ENCODE assay signal across 9 mouse cellular contexts in the genomic region with DNA sequence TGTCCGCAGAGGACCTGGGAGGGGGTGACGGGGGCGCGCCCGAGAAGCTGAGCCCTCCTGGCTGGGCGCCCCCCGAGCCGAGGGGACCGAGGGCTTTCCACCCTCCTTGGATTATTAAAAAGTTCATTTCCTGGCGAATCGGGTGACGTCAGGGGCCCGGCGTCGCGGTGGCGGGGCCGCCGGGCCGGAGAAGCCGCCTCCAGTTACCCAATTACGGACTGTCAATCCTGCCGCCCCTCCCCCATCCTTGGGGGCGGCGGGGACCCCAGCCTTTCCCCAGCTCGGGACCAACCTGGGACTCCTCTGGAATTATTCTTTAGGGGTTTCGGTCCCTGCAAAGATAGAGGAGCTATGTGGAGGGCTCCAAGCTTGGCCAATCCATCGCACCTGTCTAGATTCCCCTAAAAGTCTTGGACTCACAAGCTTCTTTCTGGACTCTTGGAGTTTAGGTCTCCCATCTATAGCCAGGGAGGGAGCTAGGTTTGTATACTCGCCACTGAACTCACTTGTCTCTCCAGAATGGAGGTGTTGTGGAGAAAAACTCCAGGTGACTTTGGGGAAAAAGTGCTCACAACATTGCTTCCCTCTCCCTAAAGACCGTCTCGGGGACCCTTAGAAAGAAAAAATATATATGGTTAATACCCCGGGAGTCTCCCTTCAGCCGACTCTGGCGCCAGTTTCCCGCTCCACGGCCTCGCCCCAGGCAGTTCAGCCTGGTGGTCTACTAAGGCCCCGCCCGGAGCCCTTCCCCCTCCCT. TPM values are rescaled to one million over a fixed set of nuclear protein-coding genes. Genes with fewer than 3 reads are reported as not detected.
DNase-seq lines count a peak whose midpoint lies in the region; ATAC-seq and TF ChIP-seq lines count a peak whose summit lies in the region.
"Had no signal": no experiment of that assay in that cellular context is flagged by ENCODE, and none has a peak within 500 bp of the region (broad histone marks: within the 10 kb centered on the region; RNA-seq: fewer than 3 reads in every experiment).

No protein-coding gene starts in this region.

- no peak for DNase-seq in liver, adult 2 months (ENCODE audit: extremely low read depth, low read depth, low spot score)
- DNase-seq in liver: no peak
- no peak for DNase-seq in heart, embryonic 10.5 days (ENCODE audit: low spot score)
- peak; percentile 61 for DNase-seq in midbrain, embryonic 10.5 days (ENCODE audit: low spot score)
- DNase-seq in Muller cell, postnatal 12 days (ENCODE audit: inconsistent ontology term): no peak
- DNase-seq in right cerebral cortex, postnatal 36 days (ENCODE audit: low spot score in 2 of 2): no peak
- DNase-seq in left cerebral cortex, adult 18-20 months (ENCODE audit: low spot score in 2 of 2): no peak

- peaks cover 41% of the 10 kb centered on the region for H3K27me3 ChIP-seq in liver, adult 2 months (ENCODE audit: control insufficient read depth, insufficient read depth, low read length)
- peaks cover 100% of the 10 kb centered on the region for H3K27me3 ChIP-seq in heart, embryonic 10.5 days (ENCODE audit: insufficient read depth, poor library complexity, severe bottlenecking)
- peaks cover 100% of the 10 kb centered on the region for H3K27me3 ChIP-seq in kidney, embryonic 16.5 days (ENCODE audit: insufficient read depth, low read length)
- H3K27me3 ChIP-seq in midbrain, embryonic 10.5 days (ENCODE audit: low read depth, poor library complexity, severe bottlenecking): peaks cover 100% of the 10 kb centered on the region

- H3K36me3 ChIP-seq in liver, adult 2 months (ENCODE audit: control insufficient read depth, insufficient read depth, low read length): no peaks in the 10 kb centered on the region
- peaks cover 5% of the 10 kb centered on the region; the same call in 1 of the 2 replicates for H3K36me3 ChIP-seq in heart, embryonic 10.5 days
- no peaks in the 10 kb centered on the region for H3K36me3 ChIP-seq in kidney, embryonic 16.5 days (ENCODE audit: insufficient read depth, low read length)
- no peaks in the 10 kb centered on the region for H3K36me3 ChIP-seq in midbrain, embryonic 10.5 days

- H3K9ac ChIP-seq in liver, adult 2 months (ENCODE audit: low read depth, low read length): no peak overlapping the region
- peak overlapping the region; percentile 68 for H3K9ac ChIP-seq in kidney, embryonic 16.5 days (replicated peaks; ENCODE audit: low read length)

- peak overlapping the region; percentile 79 for H3K4me2 ChIP-seq in kidney, embryonic 16.5 days (replicated peaks; ENCODE audit: low read depth, low read length)

- H3K9me3 ChIP-seq in heart, embryonic 10.5 days: no peaks in the 10 kb centered on the region
- no peaks in the 10 kb centered on the region for H3K9me3 ChIP-seq in kidney, embryonic 16.5 days (ENCODE audit: low read length)
- H3K9me3 ChIP-seq in midbrain, embryonic 10.5 days (replicated peaks): no peaks in the 10 kb centered on the region

- no peak overlapping the region for H3K27ac ChIP-seq in liver, adult 2 months (replicated peaks; ENCODE audit: insufficient read depth, low read depth, low read length)
- peak overlapping the region; percentile 86 for H3K27ac ChIP-seq in heart, embryonic 10.5 days
- peak overlapping the region; percentile 41; the same call in 1 of the 2 replicates for H3K27ac ChIP-seq in kidney, embryonic 16.5 days (ENCODE audit: low read length)
- H3K27ac ChIP-seq in midbrain, embryonic 10.5 days (replicated peaks): peak overlapping the region; percentile 46
- H3K27ac ChIP-seq: macrophage had no signal

- H3K79me2 ChIP-seq in liver, adult 2 months (ENCODE audit: control insufficient read depth, insufficient read depth, low read length): no peaks in the 10 kb centered on the region

- no peaks in the 10 kb centered on the region for H3K4me1 ChIP-seq in liver, adult 2 months (ENCODE audit: control insufficient read depth, insufficient read depth, low read length)
- peaks cover 62% of the 10 kb centered on the region for H3K4me1 ChIP-seq in heart, embryonic 10.5 days
- H3K4me1 ChIP-seq in kidney, embryonic 16.5 days (ENCODE audit: insufficient read depth, low read length): peaks cover 62% of the 10 kb centered on the region
- peaks cover 70% of the 10 kb centered on the region for H3K4me1 ChIP-seq in midbrain, embryonic 10.5 days

- WGBS in liver, adult 2 months: 6% methylated on average over 38 of the region's 39 CpGs
- WGBS in heart, embryonic 10.5 days: under 1% methylated on average over 39 of the region's 39 CpGs
- 2% methylated on average over 38 of the region's 39 CpGs for WGBS in kidney, embryonic 16.5 days
- 2% methylated on average over 39 of the region's 39 CpGs for WGBS in midbrain, embryonic 10.5 days

- TF ChIP-seq CTCF in liver, adult 2 months (IDR thresholded peaks at IDR 0.05; ENCODE audit: low read depth, low read length): no peak

- H3K4me3 ChIP-seq in liver, adult 2 months (ENCODE audit: insufficient read depth, low read depth, low read length): peak overlapping the region; percentile 38; the same call in 1 of the 2 replicates
- peak overlapping the region; percentile 67 for H3K4me3 ChIP-seq in heart, embryonic 10.5 days
- peak overlapping the region; percentile 63 for H3K4me3 ChIP-seq in kidney, embryonic 16.5 days (ENCODE audit: low read length)
- peak overlapping the region; percentile 55 for H3K4me3 ChIP-seq in midbrain, embryonic 10.5 days

- no peak for TF ChIP-seq POLR2A in liver, adult 2 months (IDR thresholded peaks at IDR 0.05; ENCODE audit: extremely low read depth, insufficient read depth, low read length)

- no peak for ATAC-seq in kidney, embryonic 16.5 days (ENCODE audit: low FRiP score, low TSS enrichment)

RNA-seq across cellular contexts. Expression of a gene that starts 3.8 kb away (rescaled TPM):
- 0.09 and 0.27 TPM in 2 replicates for total RNA-seq in liver, adult 2 months (2014; rRNA removed)
- polyA plus RNA-seq in liver, adult 2 months (2012; rRNA removed): 1.3 and 1.7 TPM in 2 replicates
- 24.5 and 24.8 TPM in 2 replicates for polyA plus RNA-seq in heart, embryonic 10.5 days (2016; fragmentation: Nextera tagmentation; extraction: Ambion mirVana)
- polyA plus RNA-seq in kidney, embryonic 16.5 days (2015; fragmentation: Nextera tagmentation; extraction: Ambion mirVana): 66.3 and 68.9 TPM in 2 replicates
- 19.3 and 36.1 TPM in 2 replicates for polyA plus RNA-seq in midbrain, embryonic 10.5 days (2016; fragmentation: Nextera tagmentation; extraction: Ambion mirVana)
- total RNA-seq in left cerebral cortex, adult 18-20 months (2021): 1 to 10 TPM; 6.1 to 6.8 TPM

RNA-seq across cellular contexts. Expression of a gene that starts 24.6 kb away (rescaled TPM):
- not detected in 2 replicates for total RNA-seq in liver, adult 2 months (2014; rRNA removed)
- polyA plus RNA-seq in liver, adult 2 months (2012; rRNA removed): not detected in 2 replicates
- not detected in 2 replicates for polyA plus RNA-seq in heart, embryonic 10.5 days (2016; fragmentation: Nextera tagmentation; extraction: Ambion mirVana)
- polyA plus RNA-seq in kidney, embryonic 16.5 days (2015; fragmentation: Nextera tagmentation; extraction: Ambion mirVana): not detected in 2 replicates
- not detected in 2 replicates for polyA plus RNA-seq in midbrain, embryonic 10.5 days (2016; fragmentation: Nextera tagmentation; extraction: Ambion mirVana)
- total RNA-seq in left cerebral cortex, adult 18-20 months (2021): not detected
- polyA plus RNA-seq: macrophage had no signal
